13 mouse cellular contexts compared by ENCODE assay signal in the genomic region with DNA sequence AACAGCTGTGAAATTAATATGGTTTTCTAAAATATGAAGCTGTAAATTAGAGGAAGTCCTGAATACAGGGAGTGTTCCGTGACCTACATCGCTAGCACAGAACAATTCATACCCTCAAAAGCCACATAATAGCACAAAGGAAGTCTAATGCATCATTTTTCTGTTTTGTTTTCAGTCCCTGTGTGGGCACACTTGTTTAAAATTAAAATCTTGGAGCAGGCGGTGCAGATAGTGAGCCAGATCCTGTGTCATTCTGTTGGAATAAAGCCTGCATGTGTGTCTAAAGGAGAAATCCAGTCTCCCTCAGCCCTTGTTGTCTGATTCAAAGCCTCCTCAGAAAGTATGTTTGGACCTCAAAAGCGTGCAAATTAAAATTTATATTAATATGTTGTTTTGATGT.
DNase-seq lines count a peak whose midpoint lies in the region; ATAC-seq and TF ChIP-seq lines count a peak whose summit lies in the region.
"Had no signal": no experiment of that assay in that cellular context is flagged by ENCODE, and none has a peak within 500 bp of the region (broad histone marks: within the 10 kb centered on the region; RNA-seq: fewer than 3 reads in every experiment).

No protein-coding gene starts in this region.

- no peak overlapping the region for H3K9ac ChIP-seq in stomach, postnatal 0 days (ENCODE audit: low read length)
- H3K9ac ChIP-seq in hindbrain, embryonic 12.5 days = no peak overlapping the region
- H3K9ac ChIP-seq: limb, embryonic 12.5 days; midbrain, embryonic 12.5 days had no signal

- intact Hi-C loops in heart, postnatal 10 days (cut with DNase I) = no loop called here
- intact Hi-C loops in left cerebral cortex, postnatal 25 days (cut with DNase I) = loop anchor here (5.0 to 10.0 kb wide), 5 partner anchors 60 to 270 kb away; no protein-coding TSS in a partner anchor

- no peak overlapping the region for H3K27ac ChIP-seq in heart, embryonic 10.5 days
- H3K27ac ChIP-seq in stomach, postnatal 0 days (replicated peaks) = no peak overlapping the region
- no peak overlapping the region for H3K27ac ChIP-seq in hindbrain, embryonic 12.5 days
- H3K27ac ChIP-seq: limb, embryonic 12.5 days; midbrain, embryonic 12.5 days had no signal

- no peak overlapping the region for H3K4me2 ChIP-seq in stomach, postnatal 0 days (replicated peaks; ENCODE audit: low read depth)
- H3K4me2 ChIP-seq in hindbrain, embryonic 12.5 days (replicated peaks) = no peak overlapping the region
- H3K4me2 ChIP-seq: limb, embryonic 12.5 days; midbrain, embryonic 12.5 days had no signal

- H3K27me3 ChIP-seq in heart, embryonic 10.5 days (ENCODE audit: insufficient read depth, poor library complexity, severe bottlenecking) = no peaks in the 10 kb centered on the region
- no peaks in the 10 kb centered on the region for H3K27me3 ChIP-seq in stomach, postnatal 0 days (ENCODE audit: control insufficient read depth, insufficient read depth, low read length)
- no peaks in the 10 kb centered on the region for H3K27me3 ChIP-seq in hindbrain, embryonic 12.5 days
- H3K27me3 ChIP-seq: limb, embryonic 12.5 days; midbrain, embryonic 12.5 days had no signal

- no peak overlapping the region for H3K4me3 ChIP-seq in heart, embryonic 10.5 days
- H3K4me3 ChIP-seq in stomach, postnatal 0 days (ENCODE audit: low read depth, low read length) = no peak overlapping the region
- no peak overlapping the region for H3K4me3 ChIP-seq in hindbrain, embryonic 12.5 days
- H3K4me3 ChIP-seq: limb, embryonic 12.5 days; midbrain, embryonic 12.5 days had no signal

- no peak for TF ChIP-seq CTCF in stomach, postnatal 0 days (IDR thresholded peaks at IDR 0.05; ENCODE audit: low read depth)

- no peak for ATAC-seq in stomach, postnatal 0 days (ENCODE audit: low FRiP score, low TSS enrichment)
- no peak for ATAC-seq in hindbrain, embryonic 12.5 days (ENCODE audit: low FRiP score)

- peak; percentile 48 for DNase-seq in heart, adult 8-10 months (ENCODE audit: low spot score)
- DNase-seq in heart, embryonic 10.5 days (ENCODE audit: low spot score) = no peak
- DNase-seq in adipocyte (ENCODE audit: low spot score) = peak; percentile 52
- DNase-seq in heart, postnatal 10 days = peak; percentile 20 to 32
- peak; percentile 49 to 92 for DNase-seq in left cerebral cortex, postnatal 25 days (ENCODE audit: low spot score in 2 of 2)
- no peak for DNase-seq in stomach, postnatal 0 days (ENCODE audit: low spot score)
- DNase-seq in neural tube, embryonic 10.5 days (ENCODE audit: extremely low spot score, low spot score) = no peak
- DNase-seq: cerebellum, adult 9-10 months; kidney, adult 9 months; lung, adult 2 months had no signal

- 86% methylated on average over 4 of the region's 4 CpGs for WGBS in heart, embryonic 10.5 days
- 76% methylated on average over 4 of the region's 4 CpGs for WGBS in stomach, postnatal 0 days
- 82% methylated on average over 4 of the region's 4 CpGs for WGBS in hindbrain, embryonic 12.5 days

- no peaks in the 10 kb centered on the region for H3K4me1 ChIP-seq in heart, embryonic 10.5 days
- H3K4me1 ChIP-seq in stomach, postnatal 0 days (replicated peaks; ENCODE audit: control insufficient read depth, insufficient read depth) = no peaks in the 10 kb centered on the region
- H3K4me1 ChIP-seq in hindbrain, embryonic 12.5 days = no peaks in the 10 kb centered on the region
- H3K4me1 ChIP-seq: limb, embryonic 12.5 days; midbrain, embryonic 12.5 days had no signal

- no peaks in the 10 kb centered on the region for H3K9me3 ChIP-seq in heart, embryonic 10.5 days
- no peaks in the 10 kb centered on the region for H3K9me3 ChIP-seq in stomach, postnatal 0 days (ENCODE audit: control insufficient read depth, low read length)
- H3K9me3 ChIP-seq in hindbrain, embryonic 12.5 days (replicated peaks) = no peaks in the 10 kb centered on the region
- H3K9me3 ChIP-seq: limb, embryonic 12.5 days; midbrain, embryonic 12.5 days had no signal

- H3K36me3 ChIP-seq in heart, embryonic 10.5 days = no peaks in the 10 kb centered on the region
- H3K36me3 ChIP-seq in stomach, postnatal 0 days (ENCODE audit: control insufficient read depth, insufficient read depth, low read length) = no peaks in the 10 kb centered on the region
- H3K36me3 ChIP-seq in hindbrain, embryonic 12.5 days = no peaks in the 10 kb centered on the region
- H3K36me3 ChIP-seq: limb, embryonic 12.5 days; midbrain, embryonic 12.5 days had no signal

- no peak for TF ChIP-seq EP300 in stomach, postnatal 0 days (optimal IDR thresholded peaks at IDR 0.05)

Comparison
In these comparisons a context has a peak if more than half of its experiments do, and no peak if none do; other contexts are left out.
1. DNase-seq: peak in heart, adult 8-10 months (single experiment), adipocyte (single experiment), heart, postnatal 10 days (2 of 2) and left cerebral cortex, postnatal 25 days (2 of 2); none in heart, embryonic 10.5 days (single experiment), stomach, postnatal 0 days (single experiment) and neural tube, embryonic 10.5 days (single experiment).